Mouse (Mus musculus): ENCODE data around the gene Anapc15-ps.

Gene Anapc15-ps

GRCm38 (mm10) chr10:95669872-95670271 lies 3.4 kb downstream of the Anapc15-ps start:
- no peak for DNase-seq (ENCODE audit: low read depth, low spot score)

- DNase-seq (ENCODE audit: low read depth, low spot score) = no peak
Observed at GRCm38 (mm10) chr10:95669034-95669433, 4.2 kb downstream of the Anapc15-ps start.

GRCm38 (mm10) chr10:95667371-95668030 lies 5.8 kb downstream of the Anapc15-ps start:
- DNase-seq (ENCODE audit: low read depth, low spot score) = no peak

- no peak for DNase-seq (ENCODE audit: low read depth, low spot score)
Observed at GRCm38 (mm10) chr10:95666791-95667190, 6.5 kb downstream of the Anapc15-ps start.

- no peak for DNase-seq (ENCODE audit: low read depth, low spot score)
Observed at GRCm38 (mm10) chr10:95665426-95665990, 7.7 kb downstream of the Anapc15-ps start.

GRCm38 (mm10) chr10:95664613-95665012 lies 8.6 kb downstream of the Anapc15-ps start:
- DNase-seq (ENCODE audit: low read depth, low spot score) = no peak

GRCm38 (mm10) chr10:95660356-95660755 lies 12.9 kb downstream of the Anapc15-ps start:
- DNase-seq (ENCODE audit: low read depth, low spot score) = no peak

- DNase-seq (ENCODE audit: low read depth, low spot score) = no peak
Observed at GRCm38 (mm10) chr10:95659471-95660150, 13.6 kb downstream of the Anapc15-ps start.

GRCm38 (mm10) chr10:95658836-95659343 lies 14.4 kb downstream of the Anapc15-ps start:
- no peak for DNase-seq (ENCODE audit: low read depth, low spot score)

GRCm38 (mm10) chr10:95656236-95657225 lies 16.7 kb downstream of the Anapc15-ps start:
- no peak for DNase-seq (ENCODE audit: low read depth, low spot score)

GRCm38 (mm10) chr10:95652131-95652530 lies 21.1 kb downstream of the Anapc15-ps start:
- no peak for DNase-seq (ENCODE audit: low read depth, low spot score)

GRCm38 (mm10) chr10:95648326-95648888 lies 24.8 kb downstream of the Anapc15-ps start:
- no peak for DNase-seq (ENCODE audit: low read depth, low spot score)

- no peak for DNase-seq (ENCODE audit: low read depth, low spot score)
Observed at GRCm38 (mm10) chr10:95647128-95647527, 26.1 kb downstream of the Anapc15-ps start.

GRCm38 (mm10) chr10:95646576-95646975 lies 26.7 kb downstream of the Anapc15-ps start:
- DNase-seq (ENCODE audit: low read depth, low spot score) = no peak

- no peak for DNase-seq (ENCODE audit: low read depth, low spot score)
Observed at GRCm38 (mm10) chr10:95643696-95644360, 29.4 kb downstream of the Anapc15-ps start.

GRCm38 (mm10) chr10:95643042-95643441 lies 30.2 kb downstream of the Anapc15-ps start:
- no peak for DNase-seq (ENCODE audit: low read depth, low spot score)

- no peak for DNase-seq (ENCODE audit: low read depth, low spot score)
Observed at GRCm38 (mm10) chr10:95641335-95641734, 31.9 kb downstream of the Anapc15-ps start.

GRCm38 (mm10) chr10:95639429-95639828 lies 33.8 kb downstream of the Anapc15-ps start:
- no peak for DNase-seq (ENCODE audit: low read depth, low spot score)

GRCm38 (mm10) chr10:95634751-95635150 lies 38.5 kb downstream of the Anapc15-ps start:
- no peak for DNase-seq (ENCODE audit: low read depth, low spot score)

GRCm38 (mm10) chr10:95634261-95634660 lies 39.0 kb downstream of the Anapc15-ps start:
- DNase-seq (ENCODE audit: low read depth, low spot score) = no peak

- no peak for DNase-seq (ENCODE audit: low read depth, low spot score)
Observed at GRCm38 (mm10) chr10:95631568-95631967, 41.7 kb downstream of the Anapc15-ps start.
